Mouse (Mus musculus) olfactory bulb, adult 2 months (tissue): ENCODE data around the gene Ttc4.

Source experiments
- CTCF ChIP-seq: fragments of 200-500 bp; IDR thresholded peaks from 2 replicates; pipeline ENCODE4 v1.5.1; 2012; ENCODE audit warnings: low read depth, mild to moderate bottlenecking, low read length, moderate library complexity; ENCODE audit not compliant: insufficient read depth
- POLR2A ChIP-seq: fragments of 200-500 bp; IDR thresholded peaks from 2 replicates; pipeline ENCODE4 v1.6.1; 2012; ENCODE audit warnings: mild to moderate bottlenecking, low read depth, low read length, moderate library complexity; ENCODE audit not compliant: insufficient read depth

DNA sequence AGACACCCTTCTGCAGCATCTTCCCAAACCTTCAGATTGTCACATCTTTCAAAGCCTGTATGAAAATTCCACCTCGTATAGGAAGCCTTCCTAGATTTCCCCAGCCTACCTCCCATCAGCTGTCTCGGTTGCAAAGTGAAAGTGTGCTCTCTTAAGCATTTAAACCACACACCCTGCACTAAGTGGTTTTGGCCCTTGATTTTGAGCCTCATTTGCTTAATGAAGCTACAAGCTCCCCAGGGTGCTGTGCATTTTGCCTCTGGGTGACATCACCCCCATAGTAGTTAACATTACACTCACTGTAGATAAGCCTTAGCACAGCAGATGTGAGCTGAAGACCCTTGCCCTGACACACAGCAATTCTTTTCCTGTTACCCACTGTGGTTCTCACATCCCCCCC lies 2.2 kb upstream of the Ttc4 start:
- TF ChIP-seq CTCF: no peak
- no peak for TF ChIP-seq POLR2A
